12 mouse cellular contexts compared by ENCODE assay signal in the genomic region with DNA sequence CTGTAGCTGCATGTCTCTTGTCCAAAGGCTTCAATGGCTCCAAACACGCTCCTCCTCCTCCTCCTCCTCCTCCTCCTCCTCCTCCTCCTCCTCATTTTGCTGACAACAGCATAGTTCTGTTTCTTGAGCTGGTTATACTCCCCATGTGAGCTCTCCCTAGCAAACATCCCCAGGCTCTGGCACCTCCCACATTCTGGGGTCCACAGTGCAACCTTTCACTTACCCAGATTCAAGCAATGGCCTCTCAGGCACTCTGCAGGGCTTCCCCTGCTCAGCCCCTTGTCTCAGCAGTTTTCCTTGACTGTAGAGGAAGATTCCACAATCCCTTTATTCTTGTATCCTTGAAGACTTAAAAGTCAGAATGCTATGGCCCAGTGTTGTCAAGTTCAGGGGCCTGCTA.
"Had no signal": no experiment of that assay in that cellular context is flagged by ENCODE, and none has a peak within 500 bp of the region (broad histone marks: within the 10 kb centered on the region; RNA-seq: fewer than 3 reads in every experiment).

No protein-coding gene starts in this region.

- H3K4me1 ChIP-seq: neural tube, embryonic 13.5 days had no signal

- H3K27ac ChIP-seq: limb, embryonic 13.5 days; liver, embryonic 14.5 days; midbrain, embryonic 12.5 days; neural tube, embryonic 13.5 days; stomach, postnatal 0 days had no signal

- H3K9ac ChIP-seq: limb, embryonic 13.5 days; liver, embryonic 14.5 days; midbrain, embryonic 12.5 days; neural tube, embryonic 13.5 days had no signal

- H3K4me3 ChIP-seq: limb, embryonic 13.5 days; midbrain, embryonic 12.5 days; neural tube, embryonic 13.5 days had no signal

- H3K9me3 ChIP-seq: midbrain, embryonic 12.5 days; neural tube, embryonic 13.5 days had no signal

- DNase-seq: layer of hippocampus, postnatal 36 days; lung, adult 18-20 months; retina, postnatal 1 day; thymus, adult 2 months; thymus, postnatal 36 days had no signal

- H3K27me3 ChIP-seq: limb, embryonic 13.5 days; midbrain, embryonic 12.5 days; neural tube, embryonic 13.5 days had no signal

- H3K4me2 ChIP-seq: limb, embryonic 13.5 days; midbrain, embryonic 12.5 days; neural tube, embryonic 13.5 days had no signal

- ATAC-seq: intestine, embryonic 16.5 days; midbrain, embryonic 16.5 days had no signal

- H3K36me3 ChIP-seq: limb, embryonic 13.5 days; midbrain, embryonic 12.5 days; neural tube, embryonic 13.5 days had no signal
